Mouse (Mus musculus) MEL (cell line): ENCODE data around the gene Gas2.

Experiments used
- CHD2 ChIP-seq: IDR thresholded peaks from 2 replicates; pipeline ENCODE4 v1.6.1; 2011; ENCODE audit warnings: low read length, improper control_type of control experiment
- E2F4 ChIP-seq: IDR thresholded peaks from 2 replicates; pipeline ENCODE4 v1.6.1; 2011; ENCODE audit warnings: low read depth, low read length, improper control_type of control experiment, borderline replicate concordance
- EP300 ChIP-seq, 2 experiments: IDR thresholded peaks; 2 replicates each; pipeline ENCODE4 v1.6.1; 2011; ENCODE audit warnings: improper control_type of control experiment in 2 of 2, low read length in 2 of 2, low read depth in 1 of 2, mild to moderate bottlenecking in 1 of 2
- ETS1 ChIP-seq: IDR thresholded peaks from 2 replicates; pipeline ENCODE4 v1.6.1; 2012; ENCODE audit warnings: low read depth, mild to moderate bottlenecking, inconsistent platforms, low read length, improper control_type of control experiment, moderate library complexity
- MAFK ChIP-seq: IDR thresholded peaks from 2 replicates; pipeline ENCODE4 v1.6.1; 2011; ENCODE audit warnings: low read depth, mild to moderate bottlenecking, low read length, improper control_type of control experiment, borderline replicate concordance
- MAZ ChIP-seq: IDR thresholded peaks from 2 replicates; pipeline ENCODE4 v1.6.1; 2012; ENCODE audit warnings: low read depth, mild to moderate bottlenecking, inconsistent platforms, low read length, improper control_type of control experiment
- POLR2A ChIP-seq, 2 experiments: IDR thresholded peaks; 2 replicates each; pipeline ENCODE4 v1.6.1; 2011 to 2012; ENCODE audit warnings: low read length in 2 of 2, mild to moderate bottlenecking in 2 of 2, control low read depth in 1 of 2, improper control_type of control experiment in 1 of 2, low read depth in 1 of 2, moderate library complexity in 1 of 2; ENCODE audit not compliant: control insufficient read depth in 1 of 2, insufficient read depth in 1 of 2, poor library complexity in 1 of 2
- POLR2AphosphoS5 ChIP-seq: IDR thresholded peaks from 2 replicates; pipeline ENCODE4 v1.6.1; 2012; ENCODE audit warnings: low read depth, borderline replicate concordance, mild to moderate bottlenecking, inconsistent platforms, low read length, moderate library complexity, mixed read lengths
- RAD21 ChIP-seq: IDR thresholded peaks from 2 replicates; pipeline ENCODE4 v1.6.1; 2011; ENCODE audit warnings: mild to moderate bottlenecking, low read depth, low read length, improper control_type of control experiment
- TAL1 ChIP-seq: IDR thresholded peaks from 2 replicates; pipeline ENCODE4 v1.6.1; 2012; ENCODE audit warnings: mild to moderate bottlenecking, inconsistent platforms, low read length, moderate library complexity, mixed read lengths
- ZC3H11A ChIP-seq: IDR thresholded peaks from 2 replicates; pipeline ENCODE4 v1.6.1; 2012; ENCODE audit warnings: low read depth, mild to moderate bottlenecking, inconsistent platforms, low read length, improper control_type of control experiment
- ZMIZ1 ChIP-seq: IDR thresholded peaks from 2 replicates; pipeline ENCODE4 v1.6.1; 2012; ENCODE audit warnings: low read depth, mild to moderate bottlenecking, inconsistent platforms, low read length, improper control_type of control experiment, moderate library complexity
- ZNF384 ChIP-seq: IDR thresholded peaks from 2 replicates; pipeline ENCODE4 v1.6.1; 2012; ENCODE audit warnings: low read depth, mild to moderate bottlenecking, inconsistent platforms, low read length, improper control_type of control experiment

DNA sequence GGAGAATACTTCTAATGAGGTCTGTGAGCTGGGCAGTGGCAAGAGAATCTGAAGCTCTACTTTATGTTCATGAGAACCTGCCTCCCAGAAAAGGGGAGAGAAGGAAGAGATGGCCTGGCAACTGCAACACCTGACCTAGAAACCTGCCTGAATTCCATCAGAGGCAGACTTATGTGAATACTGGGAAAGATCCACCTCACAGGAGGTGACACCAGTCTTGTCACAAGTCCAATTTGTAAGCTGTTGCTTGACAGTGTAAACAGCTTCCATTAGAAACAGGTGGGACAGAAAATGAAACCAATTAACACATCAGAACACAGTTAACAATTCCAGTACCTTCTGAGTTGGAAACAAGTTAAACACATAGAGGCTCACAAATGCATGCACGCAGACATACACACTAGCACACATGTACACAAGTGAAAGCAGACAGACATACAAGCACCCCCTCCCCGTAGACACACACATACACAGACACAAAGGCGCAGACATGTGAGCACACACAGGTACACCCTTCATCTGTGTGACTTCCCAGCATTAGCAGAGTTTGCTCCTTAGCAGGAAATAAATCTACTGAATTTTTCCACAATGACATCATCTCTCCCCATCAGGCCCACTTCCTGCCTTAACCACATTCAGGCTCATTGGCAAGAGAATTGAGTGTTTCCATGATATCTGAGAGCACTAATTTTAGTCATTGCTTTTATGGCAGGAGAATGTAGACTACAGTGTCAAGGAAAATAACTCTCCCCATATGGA lies 51.7 kb downstream of the Gas2 start:
- no peak for TF ChIP-seq ETS1
- no peak for TF ChIP-seq TAL1
- no peak for TF ChIP-seq ZNF384
- TF ChIP-seq EP300 (IDR thresholded peaks at IDR 0.05; ENCODE audit: low read depth in 1 of 2, low read length in 2 of 2): no peak
- TF ChIP-seq ZC3H11A: no peak
- TF ChIP-seq MAZ: no peak
- no peak for TF ChIP-seq POLR2A (IDR thresholded peaks at IDR 0.05; ENCODE audit: control insufficient read depth in 1 of 2, insufficient read depth in 1 of 2, low read depth in 1 of 2, low read length in 2 of 2, poor library complexity in 1 of 2)
- no peak for TF ChIP-seq RAD21
- TF ChIP-seq E2F4: no peak
- TF ChIP-seq POLR2AphosphoS5: no peak
- no peak for TF ChIP-seq CHD2
- no peak for TF ChIP-seq ZMIZ1
- TF ChIP-seq MAFK: no peak
